Mouse (Mus musculus): ENCODE results near the gene Msh4. TPM values are rescaled to one million over a fixed set of nuclear protein-coding genes. Genes with fewer than 3 reads are reported as not detected.

The Msh4 gene
- total RNA-seq, 2 experiments from 2014 or later = 0.17 to 0.21 TPM

- DNase-seq (ENCODE audit: low spot score in 2 of 2) = no peak
Measured at GRCm38 (mm10) chr3:153818723-153819122, 87.2 kb downstream of the Msh4 start.

DNA sequence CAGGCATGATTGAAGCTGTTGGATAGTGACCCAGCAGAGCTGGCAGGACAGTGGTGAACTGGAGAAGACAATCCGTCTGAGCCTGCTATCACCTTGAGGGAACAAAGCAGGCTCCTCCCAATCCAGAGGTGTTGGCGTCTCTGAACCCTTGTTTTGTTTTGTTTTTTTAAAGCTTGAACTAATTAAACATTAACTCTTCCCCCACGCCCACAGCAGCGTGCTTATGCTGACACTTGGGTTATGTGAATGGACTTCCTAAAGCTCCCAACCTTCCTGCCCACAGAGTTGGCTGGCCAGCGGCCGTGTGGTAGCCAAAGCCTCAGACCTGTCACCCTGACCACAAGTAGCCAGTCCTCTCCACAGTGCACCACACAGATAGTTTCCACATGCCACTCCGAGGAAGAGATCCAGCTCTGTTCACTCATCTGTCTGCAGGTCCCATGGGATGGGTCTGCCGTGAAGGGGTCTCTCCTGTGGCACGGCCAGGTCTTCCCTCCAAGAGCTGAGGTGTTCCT lies 88.5 kb downstream of the Msh4 start:
- no peak for DNase-seq (ENCODE audit: low spot score in 2 of 2)

- no peak for DNase-seq (ENCODE audit: low spot score in 2 of 2)
Measured at GRCm38 (mm10) chr3:153814026-153814425, 91.9 kb downstream of the Msh4 start.

DNA sequence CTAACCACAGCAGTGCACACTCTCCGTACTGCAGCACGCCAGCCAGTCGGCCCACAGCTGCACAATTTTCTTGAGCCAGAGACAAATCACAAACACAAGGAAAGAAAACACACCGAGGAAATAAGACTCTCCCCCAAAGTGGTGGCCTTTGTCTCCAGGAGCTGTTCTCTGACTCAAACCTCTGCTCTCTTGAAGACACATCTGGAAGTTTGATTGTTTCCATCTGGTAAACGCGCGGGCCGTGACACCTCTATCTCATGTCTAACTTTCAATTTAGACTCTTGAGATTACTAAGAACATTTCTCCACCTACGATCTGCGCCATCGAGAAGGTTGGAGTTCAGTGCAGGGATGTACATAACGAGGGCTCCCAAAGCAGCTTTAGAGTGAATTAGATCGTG lies 97.5 kb downstream of the Msh4 start:
- no peak for DNase-seq (ENCODE audit: low spot score in 2 of 2)

GRCm38 (mm10) chr3:153807444-153808149 lies 98.3 kb downstream of the Msh4 start:
- no peak for DNase-seq (ENCODE audit: low spot score in 2 of 2)

Other genes starting within 250 kb of the Msh4 start
- gene St6galnac3, start 181.0 kb downstream of the Msh4 start, total RNA-seq (2021) = 10 to 100 TPM; 10.5 to 10.6 TPM
- gene Asb17, start 61.9 kb downstream of the Msh4 start, total RNA-seq (2021) = not detected
- 10 to 100 TPM; 63.4 to 74.3 TPM for gene Rabggtb, start 6.9 kb upstream of the Msh4 start, total RNA-seq (2021)
- 100 to 1,000 TPM; 242 to 298 TPM for gene Acadm, start 38.5 kb upstream of the Msh4 start, total RNA-seq (2021)
- 1 to 10 TPM; 2.8 to 3.0 TPM for gene Slc44a5, start 67.3 kb upstream of the Msh4 start, total RNA-seq (2021)